ENCODE assay signal across 8 mouse cellular contexts in genomic region chr4:34615303-34615702, GRCm38 (mm10). TPM values are rescaled to one million over a fixed set of nuclear protein-coding genes. Genes with fewer than 3 reads are reported as not detected.
DNase-seq lines count a peak whose midpoint lies in the region; ATAC-seq and TF ChIP-seq lines count a peak whose summit lies in the region.

No protein-coding gene starts in this region.

- ATAC-seq in Patski: peak; percentile 17
- no peak for ATAC-seq in embryonic facial prominence, embryonic 15.5 days (ENCODE audit: insufficient number of reproducible peaks, low FRiP score, low TSS enrichment, low read depth)
- ATAC-seq in limb, embryonic 15.5 days (ENCODE audit: insufficient number of reproducible peaks, low FRiP score, low TSS enrichment, low read depth): no peak

- no peaks in the 10 kb centered on the region for H3K9me3 ChIP-seq in heart, embryonic 10.5 days
- no peaks in the 10 kb centered on the region for H3K9me3 ChIP-seq in embryonic facial prominence, embryonic 15.5 days (replicated peaks)
- no peaks in the 10 kb centered on the region for H3K9me3 ChIP-seq in limb, embryonic 15.5 days

- peak overlapping the region; percentile 92 for H3K9ac ChIP-seq in embryonic facial prominence, embryonic 15.5 days
- H3K9ac ChIP-seq in limb, embryonic 15.5 days: peak overlapping the region; percentile 70

- 2% methylated on average over 13 of the region's 13 CpGs for WGBS in heart, embryonic 10.5 days
- 2% methylated on average over 13 of the region's 13 CpGs for WGBS in embryonic facial prominence, embryonic 15.5 days
- WGBS in limb, embryonic 15.5 days: 1% methylated on average over 13 of the region's 13 CpGs

- TF ChIP-seq CTCF in Patski (IDR thresholded peaks at IDR 0.05): no peak

- intact Hi-C loops in heart, postnatal 25 days (cut with DNase I): loop anchor here (10.0 kb wide), 1 partner anchor 269 kb away; the partner anchor contains the start of gene Zfp292

- H3K4me2 ChIP-seq in embryonic facial prominence, embryonic 15.5 days (replicated peaks): peak overlapping the region; percentile 81
- H3K4me2 ChIP-seq in limb, embryonic 15.5 days: peak overlapping the region; percentile 80

- no peaks in the 10 kb centered on the region for H3K27me3 ChIP-seq in heart, embryonic 10.5 days (ENCODE audit: insufficient read depth, poor library complexity, severe bottlenecking)
- H3K27me3 ChIP-seq in Patski: no peaks in the 10 kb centered on the region
- no peaks in the 10 kb centered on the region for H3K27me3 ChIP-seq in embryonic facial prominence, embryonic 15.5 days
- H3K27me3 ChIP-seq in limb, embryonic 15.5 days: no peaks in the 10 kb centered on the region

- POLR2A ChIA-PET in Patski (lab: Charles Lee): interaction anchor here (0.5 to 0.8 kb wide), 2 partner anchors 47 to 162 kb away, joined by 3 read pairs; no protein-coding TSS in a partner anchor

- peak overlapping the region; percentile 93 for H3K27ac ChIP-seq in heart, embryonic 10.5 days
- H3K27ac ChIP-seq in embryonic facial prominence, embryonic 15.5 days (replicated peaks): peak overlapping the region; percentile 93
- peak overlapping the region; percentile 92; the same call in 1 of the 2 replicates for H3K27ac ChIP-seq in limb, embryonic 15.5 days

- CTCF ChIA-PET in Patski (lab: Charles Lee): interaction anchor here (1.5 kb wide), 1 partner anchor 21 kb away, joined by 3 read pairs; no protein-coding TSS in a partner anchor

- DNase-seq in heart, embryonic 10.5 days (ENCODE audit: low spot score): peak; percentile 78
- no peak for DNase-seq in heart, postnatal 25 days (ENCODE audit: low spot score)
- DNase-seq in Patski (ENCODE audit: low read depth, low spot score): no peak
- DNase-seq in induced T-regulatory cell, adult 2 months (ENCODE audit: low read depth): peak; percentile 62
- DNase-seq in naive thymus-derived CD4-positive, alpha-beta T cell, adult 2 months (ENCODE audit: low read depth): peak; percentile 46
- no peak for DNase-seq in gastrocnemius, postnatal 25 days

- H3K36me3 ChIP-seq in heart, embryonic 10.5 days: peaks cover 7% of the 10 kb centered on the region; the same call in 1 of the 2 replicates
- H3K36me3 ChIP-seq in embryonic facial prominence, embryonic 15.5 days: no peaks in the 10 kb centered on the region
- H3K36me3 ChIP-seq in limb, embryonic 15.5 days: no peaks in the 10 kb centered on the region

- in situ Hi-C loops in Patski (cut with MboI; ENCODE audit: low pct_unique_long_range_greater_than_20kb): no loop called here

- H3K4me1 ChIP-seq in heart, embryonic 10.5 days: peaks cover 19% of the 10 kb centered on the region
- peaks cover 25% of the 10 kb centered on the region for H3K4me1 ChIP-seq in embryonic facial prominence, embryonic 15.5 days
- peaks cover 17% of the 10 kb centered on the region for H3K4me1 ChIP-seq in limb, embryonic 15.5 days

- H3K4me3 ChIP-seq in heart, embryonic 10.5 days: peak overlapping the region; percentile 79
- peak overlapping the region; percentile 89 for H3K4me3 ChIP-seq in embryonic facial prominence, embryonic 15.5 days (replicated peaks)
- H3K4me3 ChIP-seq in limb, embryonic 15.5 days: peak overlapping the region; percentile 63

RNA-seq across cellular contexts. Expression of gene Rars2, which starts 0.5 kb away (rescaled TPM):
- polyA plus RNA-seq in heart, embryonic 10.5 days (2016; fragmentation: Nextera tagmentation; extraction: Ambion mirVana): 63.1 and 68.0 TPM in 2 replicates
- 10 to 100 TPM; 29.4 to 30.5 TPM for total RNA-seq in heart, postnatal 25 days (2021)
- 23.6 TPM for polyA plus RNA-seq in Patski (2021)
- polyA plus RNA-seq in embryonic facial prominence, embryonic 15.5 days (2015; fragmentation: Nextera tagmentation; extraction: Ambion mirVana): 53.6 and 60.7 TPM in 2 replicates
- 59.8 and 62.5 TPM in 2 replicates for polyA plus RNA-seq in limb, embryonic 15.5 days (2015; fragmentation: Nextera tagmentation; extraction: Ambion mirVana)
- 10 to 100 TPM; 14.9 to 16.5 TPM for total RNA-seq in gastrocnemius, postnatal 25 days (2021)

RNA-seq across cellular contexts. Expression of gene Orc3, which starts 0.6 kb away (rescaled TPM):
- 84.3 and 85.2 TPM in 2 replicates for polyA plus RNA-seq in heart, embryonic 10.5 days (2016; fragmentation: Nextera tagmentation; extraction: Ambion mirVana)
- 10 to 100 TPM; 35.7 TPM for total RNA-seq in heart, postnatal 25 days (2021)
- polyA plus RNA-seq in Patski (2021): 30.3 TPM
- 72.8 and 75.4 TPM in 2 replicates for polyA plus RNA-seq in embryonic facial prominence, embryonic 15.5 days (2015; fragmentation: Nextera tagmentation; extraction: Ambion mirVana)
- polyA plus RNA-seq in limb, embryonic 15.5 days (2015; fragmentation: Nextera tagmentation; extraction: Ambion mirVana): 73.2 and 78.8 TPM in 2 replicates
- 10 to 100 TPM; 29.4 to 35.2 TPM for total RNA-seq in gastrocnemius, postnatal 25 days (2021)

Comparison
In these comparisons a context has a peak if more than half of its experiments do, and no peak if none do; other contexts are left out.
1. DNase-seq: peak in heart, embryonic 10.5 days (single experiment), induced T-regulatory cell, adult 2 months (single experiment) and naive thymus-derived CD4-positive, alpha-beta T cell, adult 2 months (single experiment); none in heart, postnatal 25 days (single experiment), Patski (single experiment) and gastrocnemius, postnatal 25 days (single experiment).
2. Peak in every context shown above with its lines, with median percentiles within 50 percentile points of each other: H3K27ac ChIP-seq and H3K4me3 ChIP-seq.